Mouse (Mus musculus) forebrain, embryonic 10.5 days (tissue): ENCODE data around the gene Gp1ba. TPM values are rescaled to one million over a fixed set of nuclear protein-coding genes. Genes with fewer than 3 reads are reported as not detected.
A peak's percentile ranks its signal among the peaks of the same experiment; 100 is the strongest.

Experiments
- DNase-seq: peaks from one replicate; pipeline ENCODE4 v3.0.0-alpha.2; 2017; ENCODE audit warnings: low spot score; ENCODE audit errors: extremely low spot score
- H3K27ac ChIP-seq: fragments of 300-500 bp; sonication (generic); 2 replicates; pipeline ENCODE4 v1.5.1; 2016; ENCODE audit warnings: mild to moderate bottlenecking
- H3K27me3 ChIP-seq: fragments of 300-500 bp; sonication (generic); 2 replicates; pipeline ENCODE4 v1.6.1; 2016; ENCODE audit warnings: mild to moderate bottlenecking; ENCODE audit not compliant: poor library complexity, severe bottlenecking
- H3K36me3 ChIP-seq: fragments of 300-500 bp; sonication (generic); replicated peaks from 2 replicates; pipeline ENCODE4 v1.6.1; 2016; ENCODE audit warnings: mild to moderate bottlenecking, moderate library complexity
- H3K4me1 ChIP-seq: fragments of 300-500 bp; sonication (generic); 2 replicates; pipeline ENCODE4 v1.6.1; 2016
- H3K4me3 ChIP-seq: fragments of 300-500 bp; sonication (generic); 2 replicates; pipeline ENCODE4 v1.5.1; 2016; ENCODE audit warnings: mild to moderate bottlenecking, moderate library complexity
- H3K9me3 ChIP-seq: fragments of 300-500 bp; sonication (generic); 2 replicates; pipeline ENCODE4 v1.6.1; 2016; ENCODE audit warnings: mild to moderate bottlenecking, moderate library complexity
- WGBS: fragments of 180-500 bp; shearing (Covaris S2); methylation state at CpG from one replicate; pipeline ENCODE4 v1.1.7; 2016; 5-methylcytosine and 5-hydroxymethylcytosine counted together
- polyA plus RNA-seq: library from polyadenylated mRNA; unstranded; fragments of >200 nt; fragmentation: Nextera tagmentation; extraction: Ambion mirVana; gene quantifications from 2 replicates; pipeline ENCODE4 v1.2.1, GENCODE M21; 2016

Gp1ba gene
- polyA plus RNA-seq, 1 experiment from 2014 or later = 0.56 TPM

DNA sequence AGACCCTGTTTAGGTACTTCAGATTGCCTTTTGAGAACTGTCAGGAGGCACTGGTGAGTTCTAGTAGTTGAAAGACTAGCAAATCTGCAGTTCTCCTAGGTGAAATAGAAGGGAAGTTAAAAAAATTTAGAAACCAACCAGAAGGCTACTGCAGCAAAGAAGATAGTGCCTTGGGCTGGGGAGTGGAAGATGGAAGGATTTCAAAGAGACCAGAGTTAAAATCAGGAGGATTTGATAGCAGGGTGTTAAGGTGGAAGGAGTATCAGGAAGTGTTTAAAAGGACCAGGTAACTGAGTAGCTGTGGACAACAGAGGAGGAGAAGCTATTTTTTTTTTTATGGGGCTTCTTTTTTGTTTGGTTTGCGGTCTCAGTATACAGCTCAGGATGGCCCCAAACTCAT, 1.2 kb upstream of the Gp1ba start:
- H3K27me3 ChIP-seq = no peaks in the 10 kb centered on the region
- 95% methylated on average over 1 of the region's 1 CpGs for WGBS
- H3K4me3 ChIP-seq = no peak overlapping the region
- no peaks in the 10 kb centered on the region for H3K4me1 ChIP-seq
- DNase-seq = no peak
- peaks cover 2% of the 10 kb centered on the region; the same call in 1 of the 2 replicates for H3K36me3 ChIP-seq
- H3K9me3 ChIP-seq = no peaks in the 10 kb centered on the region
- no peak overlapping the region for H3K27ac ChIP-seq

DNA sequence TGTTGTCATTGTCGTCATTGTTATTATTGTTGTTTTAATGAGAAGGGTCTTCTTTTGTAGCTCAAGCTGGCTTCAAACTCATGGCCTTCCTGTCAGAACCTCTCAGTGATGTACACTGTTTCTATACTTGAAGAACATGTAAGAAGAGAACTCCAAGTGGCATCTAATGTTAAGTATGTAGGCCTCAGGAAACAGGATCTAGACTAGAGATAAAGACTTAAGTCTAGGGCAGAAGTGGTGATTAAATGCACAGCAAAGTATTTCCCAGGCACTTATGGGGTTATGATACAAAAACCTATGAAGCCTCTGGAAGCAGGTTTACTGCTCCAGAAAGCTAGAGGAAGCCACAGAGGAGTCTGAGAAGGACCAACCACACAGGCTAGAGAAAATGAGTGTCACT, 629 bp upstream of the Gp1ba start:
- Histone ChIP-seq H3K27ac (no peak overlapping the region), H3K4me1 (no peaks in the 10 kb centered on the region), H3K4me3 (no peak overlapping the region), H3K27me3 (no peaks in the 10 kb centered on the region), H3K9me3 (no peaks in the 10 kb centered on the region), H3K36me3 (peaks cover 7% of the 10 kb centered on the region)
- no peak for DNase-seq
- 83% methylated on average over 1 of the region's 1 CpGs for WGBS

DNA sequence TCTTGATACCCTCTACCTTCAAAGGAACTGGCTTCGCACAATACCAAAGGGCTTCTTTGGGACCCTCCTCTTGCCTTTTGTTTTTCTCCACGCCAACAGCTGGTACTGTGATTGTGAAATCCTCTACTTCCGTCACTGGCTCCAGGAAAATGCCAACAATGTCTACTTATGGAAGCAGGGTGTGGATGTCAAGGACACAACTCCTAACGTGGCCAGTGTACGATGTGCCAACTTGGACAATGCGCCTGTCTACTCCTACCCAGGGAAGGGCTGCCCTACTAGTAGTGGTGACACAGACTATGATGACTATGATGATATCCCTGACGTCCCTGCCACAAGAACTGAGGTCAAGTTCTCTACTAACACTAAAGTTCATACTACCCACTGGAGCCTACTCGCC, 1.1 kb downstream of the Gp1ba start:
- Histone ChIP-seq H3K9me3 (no peaks in the 10 kb centered on the region), H3K36me3 (peaks cover 24% of the 10 kb centered on the region), H3K4me1 (no peaks in the 10 kb centered on the region), H3K27me3 (no peaks in the 10 kb centered on the region), H3K4me3 (no peak overlapping the region), H3K27ac (no peak overlapping the region)
- DNase-seq = no peak
- WGBS = 85% methylated on average over 8 of the region's 8 CpGs

DNA sequence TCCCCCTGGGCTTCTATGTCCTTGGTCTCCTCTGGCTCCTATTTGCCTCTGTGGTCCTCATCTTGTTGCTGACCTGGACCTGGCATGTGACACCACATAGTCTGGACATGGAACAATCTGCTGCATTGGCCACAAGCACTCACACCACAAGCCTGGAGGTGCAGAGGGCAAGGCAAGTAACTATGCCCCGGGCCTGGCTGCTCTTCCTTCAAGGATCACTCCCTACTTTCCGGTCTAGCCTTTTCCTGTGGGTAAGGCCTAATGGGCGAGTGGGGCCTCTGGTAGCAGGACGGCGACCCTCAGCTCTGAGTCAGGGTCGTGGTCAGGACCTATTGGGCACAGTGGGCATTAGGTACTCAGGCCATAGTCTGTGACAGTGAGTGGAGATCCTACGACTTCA, 2.3 kb downstream of the Gp1ba start:
- H3K4me1 ChIP-seq = peaks cover 12% of the 10 kb centered on the region
- no peak overlapping the region for H3K4me3 ChIP-seq
- 86% methylated on average over 7 of the region's 7 CpGs for WGBS
- no peak for DNase-seq
- H3K9me3 ChIP-seq = no peaks in the 10 kb centered on the region
- no peak overlapping the region for H3K27ac ChIP-seq
- peaks cover 34% of the 10 kb centered on the region for H3K36me3 ChIP-seq
- no peaks in the 10 kb centered on the region for H3K27me3 ChIP-seq

DNA sequence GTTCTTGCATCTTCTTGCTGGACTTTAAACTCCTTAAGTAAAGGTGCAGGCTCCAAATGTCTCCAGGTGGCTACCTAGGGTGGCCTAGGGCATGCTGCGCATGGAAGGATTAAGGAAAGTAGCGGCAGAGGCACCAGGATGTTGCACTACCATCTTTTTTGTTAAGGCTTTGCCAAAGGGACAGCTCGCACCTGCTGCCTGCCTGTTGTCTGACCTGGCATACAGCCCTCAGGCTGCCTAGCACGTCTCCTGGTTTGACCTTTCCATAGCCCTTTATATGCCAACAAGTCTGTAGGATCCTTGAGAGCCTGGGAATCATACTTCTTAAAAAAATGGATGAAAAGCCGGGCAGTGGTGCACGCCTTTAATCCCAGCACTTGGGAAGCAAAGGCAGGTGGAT, 4.1 kb downstream of the Gp1ba start:
- Histone ChIP-seq H3K27me3 (no peaks in the 10 kb centered on the region), H3K9me3 (no peaks in the 10 kb centered on the region), H3K27ac (no peak overlapping the region), H3K4me3 (no peak overlapping the region), H3K36me3 (peaks cover 34% of the 10 kb centered on the region), H3K4me1 (peaks cover 23% of the 10 kb centered on the region)
- WGBS = 95% methylated on average over 6 of the region's 6 CpGs
- no peak for DNase-seq

DNA sequence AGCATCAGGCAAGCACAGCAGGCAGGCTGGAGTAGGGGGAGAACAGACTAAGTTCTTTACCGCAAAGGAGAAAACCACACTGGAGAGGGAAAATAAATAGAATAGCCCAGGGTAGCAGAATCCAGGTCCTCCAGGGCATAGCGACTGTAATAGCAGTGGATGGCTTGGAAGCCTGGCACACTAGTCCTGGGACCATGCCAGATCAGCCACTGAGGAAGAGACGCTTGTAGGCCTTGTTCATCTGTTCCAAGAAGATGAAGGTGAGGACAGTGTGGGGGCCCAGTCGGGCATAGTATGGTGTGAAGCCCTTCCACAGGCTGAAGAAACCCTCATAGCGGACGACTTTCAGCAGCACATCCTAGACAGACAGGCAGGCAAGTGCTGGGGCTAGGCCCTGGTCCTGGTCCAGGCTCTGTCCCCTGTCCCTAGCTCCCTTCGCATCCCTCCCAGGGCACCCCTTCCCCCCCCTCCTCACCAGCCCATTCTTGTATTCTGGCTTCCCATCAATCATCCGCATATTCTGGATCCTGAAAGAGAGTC, 5.7 kb downstream of the Gp1ba start:
- 94% methylated on average over 8 of the region's 8 CpGs for WGBS
- peaks cover 39% of the 10 kb centered on the region for H3K4me1 ChIP-seq
- no peak for DNase-seq
- no peak overlapping the region for H3K27ac ChIP-seq
- peaks cover 48% of the 10 kb centered on the region for H3K36me3 ChIP-seq
- no peaks in the 10 kb centered on the region for H3K9me3 ChIP-seq
- H3K27me3 ChIP-seq = no peaks in the 10 kb centered on the region
- 0 out of 2 replicates have a peak overlapping the region, but pooled peaks have one; percentile 84 for H3K4me3 ChIP-seq

DNA sequence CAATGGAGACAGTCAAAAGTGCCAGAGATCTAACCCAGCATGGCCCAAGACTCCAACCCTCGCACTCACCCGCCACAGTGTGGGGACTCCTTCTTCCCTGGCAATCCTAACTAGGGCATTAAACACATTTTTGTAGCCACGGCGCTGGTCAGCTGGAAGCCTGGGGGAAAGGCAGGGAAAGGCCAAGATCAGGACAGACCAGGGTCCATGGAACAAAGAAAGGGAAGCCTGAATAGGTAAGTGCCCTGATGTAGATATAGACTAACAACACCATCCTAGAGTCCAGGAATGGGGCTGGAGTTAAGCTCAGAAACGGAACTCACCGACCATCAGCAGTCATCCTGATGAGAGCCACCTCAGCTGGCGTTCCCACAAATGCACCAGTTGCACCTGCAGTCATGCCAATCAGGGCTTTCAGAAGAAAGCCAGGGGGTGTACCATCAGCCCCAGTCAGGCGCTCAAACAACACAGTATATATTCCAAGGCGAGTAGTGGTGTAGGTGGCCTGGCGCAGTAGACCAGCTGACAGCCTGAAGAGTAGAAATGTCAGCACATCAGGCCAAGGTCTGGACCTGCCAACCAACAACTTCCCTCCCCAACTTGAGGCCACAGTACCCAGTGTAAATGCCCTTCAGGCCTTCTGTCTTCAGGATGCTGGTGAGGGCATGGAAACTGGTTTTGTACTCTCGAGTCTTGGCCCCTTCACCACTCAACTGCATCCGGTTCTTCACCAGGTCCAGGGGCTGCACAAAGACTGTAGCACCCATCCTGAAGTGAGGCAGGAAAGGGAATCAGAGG, 6.7 kb downstream of the Gp1ba start:
- Histone ChIP-seq H3K9me3 (no peaks in the 10 kb centered on the region), H3K27me3 (no peaks in the 10 kb centered on the region), H3K4me3 (peak overlapping the region; percentile 84), H3K4me1 (peaks cover 43% of the 10 kb centered on the region), H3K36me3 (peaks cover 59% of the 10 kb centered on the region), H3K27ac (peak overlapping the region; percentile 95)
- 91% methylated on average over 12 of the region's 12 CpGs for WGBS
- no peak for DNase-seq

DNA sequence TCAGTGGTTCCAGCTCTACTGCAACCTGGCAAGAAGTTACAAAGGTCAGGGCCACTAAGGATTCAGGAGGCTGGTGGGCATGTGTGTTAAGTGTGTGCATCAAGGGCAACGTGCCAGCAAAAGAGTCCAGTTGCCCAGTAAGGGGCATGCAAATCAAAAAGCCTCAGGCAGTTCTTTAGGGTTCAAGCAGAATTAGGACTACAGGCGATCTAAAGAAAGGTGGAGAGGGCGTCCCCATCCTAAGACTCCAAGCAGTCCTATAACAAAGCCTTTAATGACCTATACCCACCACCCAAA, 7.3 kb downstream of the Gp1ba start:
- no peak for DNase-seq
- peaks cover 48% of the 10 kb centered on the region for H3K4me1 ChIP-seq
- H3K4me3 ChIP-seq = peak overlapping the region; percentile 84
- no peaks in the 10 kb centered on the region for H3K9me3 ChIP-seq
- 18% methylated on average over 3 of the region's 3 CpGs for WGBS
- peaks cover 64% of the 10 kb centered on the region for H3K36me3 ChIP-seq
- H3K27ac ChIP-seq = peak overlapping the region; percentile 95
- no peaks in the 10 kb centered on the region for H3K27me3 ChIP-seq

DNA sequence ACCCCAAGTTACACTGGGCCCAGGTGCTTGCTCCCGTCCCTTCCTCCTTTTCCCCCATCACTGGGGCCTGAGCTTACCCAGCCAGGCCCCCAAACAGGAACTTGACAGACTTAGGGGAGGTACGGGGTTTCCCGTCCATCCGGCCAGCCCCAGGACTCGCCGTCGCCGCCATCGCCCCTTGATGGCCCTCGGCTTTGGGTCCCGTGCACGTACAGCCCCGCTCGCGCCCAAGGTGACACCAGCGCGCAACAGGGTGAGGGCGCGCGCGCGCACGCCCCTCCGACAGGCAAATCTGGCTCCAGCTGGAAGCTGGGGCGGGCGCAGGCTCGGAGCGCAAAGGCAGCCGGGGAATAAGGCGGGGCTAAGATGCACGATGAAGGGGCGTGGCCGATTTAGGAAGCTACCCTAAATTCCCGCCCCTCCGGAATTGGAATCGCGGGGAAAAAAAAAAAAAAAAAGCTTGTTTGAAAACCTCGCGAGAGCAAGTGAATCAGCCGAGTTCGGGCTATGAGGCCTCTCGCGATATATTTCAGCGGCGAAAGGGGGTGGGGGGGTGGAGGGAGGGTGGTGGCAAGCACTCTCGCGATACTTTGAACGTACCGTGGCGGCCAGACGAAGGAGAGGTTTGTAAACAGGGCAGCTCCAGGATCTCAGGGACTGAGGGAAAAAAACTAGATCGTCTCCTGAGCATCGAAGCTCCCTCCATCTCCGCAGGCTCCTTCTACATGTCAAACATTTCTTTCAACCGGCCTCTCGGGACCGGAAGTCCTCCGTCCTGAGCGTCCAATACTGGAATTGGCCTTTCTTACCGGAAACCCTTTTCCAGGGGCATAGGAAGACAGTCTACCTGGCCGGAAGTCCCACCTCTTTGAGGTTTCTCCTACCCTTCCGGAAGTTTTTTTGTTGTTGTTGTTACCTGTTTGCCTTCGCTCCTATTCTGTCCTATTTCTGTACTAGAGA, 8.0 kb downstream of the Gp1ba start, which contains the start of the genes Rnf167 and Slc25a11:
TSS of gene Rnf167 (plus strand) at position 545 of the 960 bp plus-strand sequence.
TSS of gene Slc25a11 (minus strand) at position 789 of the 960 bp plus-strand sequence.
- under 1% methylated on average over 63 of the region's 63 CpGs for WGBS
- no peaks in the 10 kb centered on the region for H3K9me3 ChIP-seq
- peaks cover 56% of the 10 kb centered on the region for H3K4me1 ChIP-seq
- peaks cover 72% of the 10 kb centered on the region for H3K36me3 ChIP-seq
- peak within 1 kb of the TSS; percentile 84 for H3K4me3 ChIP-seq
- H3K27me3 ChIP-seq = no peaks in the 10 kb centered on the region
- peak; percentile 97 for DNase-seq
- H3K27ac ChIP-seq = peak within 1 kb of the TSS; percentile 95

DNA sequence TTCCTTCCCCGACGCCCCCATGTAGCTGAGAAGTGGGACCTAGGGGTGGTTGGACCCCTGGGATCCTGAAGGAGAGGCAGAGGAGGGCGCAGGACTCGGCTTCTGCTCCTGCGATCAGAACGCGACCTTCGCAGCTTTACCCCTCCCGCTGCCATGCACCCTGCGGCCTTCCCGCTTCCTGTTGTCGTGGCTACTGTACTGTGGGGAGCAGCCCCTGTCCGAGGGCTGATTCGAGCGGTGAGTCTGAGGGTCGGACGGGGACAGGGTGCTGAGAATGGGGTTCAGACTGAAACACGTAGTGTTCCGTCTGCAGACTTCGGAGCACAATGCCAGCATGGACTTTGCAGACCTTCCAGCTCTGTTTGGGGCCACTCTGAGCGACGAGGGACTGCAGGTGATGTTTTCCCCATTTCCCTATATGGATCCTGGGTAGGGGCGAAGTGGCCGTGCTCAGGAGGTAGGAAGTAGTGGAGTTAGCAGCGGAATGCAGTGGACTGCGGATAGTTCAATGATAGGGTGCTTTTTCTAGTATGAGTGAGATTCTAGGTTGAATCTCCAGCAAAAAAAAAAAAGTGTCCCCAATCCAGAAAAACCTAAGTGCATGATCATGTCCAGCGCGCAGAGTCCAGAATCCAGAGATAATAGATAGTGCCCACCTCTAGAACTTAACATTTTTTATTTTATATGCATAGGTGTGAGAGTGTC, 8.9 kb downstream of the Gp1ba start:
- Histone ChIP-seq H3K27me3 (no peaks in the 10 kb centered on the region), H3K27ac (peak overlapping the region; percentile 95), H3K9me3 (no peaks in the 10 kb centered on the region), H3K4me1 (peaks cover 65% of the 10 kb centered on the region), H3K36me3 (peaks cover 78% of the 10 kb centered on the region), H3K4me3 (peak overlapping the region; percentile 84)
- DNase-seq = no peak
- 5% methylated on average over 28 of the region's 28 CpGs for WGBS

DNA sequence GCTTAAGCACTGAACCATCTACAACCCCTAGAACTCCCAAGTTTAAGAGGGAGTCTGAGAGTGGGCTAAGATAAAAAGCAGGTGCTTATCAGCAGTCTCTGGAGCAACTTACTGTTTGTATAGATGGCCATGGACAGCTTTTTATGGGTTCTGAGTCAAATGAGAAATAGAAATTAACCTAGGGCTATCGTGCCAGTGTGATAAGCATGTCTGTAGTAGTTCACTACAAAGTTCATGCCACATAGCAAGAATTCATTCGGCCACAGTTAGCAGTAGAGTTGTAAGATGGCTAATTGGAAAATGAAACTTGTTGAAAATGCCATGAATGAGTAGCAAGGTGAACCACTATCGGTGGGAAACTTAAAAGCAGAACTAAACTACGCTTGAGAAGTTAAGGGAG, 9.6 kb downstream of the Gp1ba start:
- Histone ChIP-seq H3K27ac (no peak overlapping the region), H3K4me3 (peak overlapping the region; percentile 84), H3K36me3 (peaks cover 75% of the 10 kb centered on the region), H3K27me3 (no peaks in the 10 kb centered on the region), H3K4me1 (peaks cover 69% of the 10 kb centered on the region), H3K9me3 (no peaks in the 10 kb centered on the region)
- DNase-seq = no peak
- WGBS = 84% methylated on average over 4 of the region's 4 CpGs

DNA sequence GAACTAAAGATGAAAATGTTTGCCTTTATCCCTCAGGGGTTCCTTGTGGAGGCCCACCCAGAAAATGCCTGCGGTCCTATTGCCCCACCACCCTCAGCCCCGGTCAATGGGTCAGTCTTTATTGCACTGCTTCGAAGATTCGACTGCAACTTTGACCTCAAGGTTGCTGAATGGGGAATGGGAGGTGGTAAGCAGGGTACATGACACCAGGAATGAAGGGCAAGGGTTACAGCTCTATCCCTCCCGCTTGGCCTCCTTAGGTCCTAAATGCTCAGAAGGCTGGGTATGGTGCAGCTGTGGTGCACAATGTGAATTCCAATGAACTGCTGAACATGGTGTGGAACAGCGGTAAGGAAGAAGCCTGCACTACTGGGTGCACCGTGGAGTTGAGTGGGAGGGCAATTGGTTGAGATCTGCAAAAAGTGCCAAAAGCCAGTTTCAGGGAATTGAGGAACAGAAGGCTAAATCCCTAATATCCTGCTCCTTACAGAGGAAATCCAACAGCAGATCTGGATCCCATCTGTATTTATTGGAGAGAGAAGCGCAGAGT, 10.3 kb downstream of the Gp1ba start:
- WGBS = 86% methylated on average over 8 of the region's 8 CpGs
- DNase-seq = no peak
- no peak overlapping the region for H3K27ac ChIP-seq
- peaks cover 68% of the 10 kb centered on the region for H3K36me3 ChIP-seq
- peaks cover 69% of the 10 kb centered on the region for H3K4me1 ChIP-seq
- H3K9me3 ChIP-seq = no peaks in the 10 kb centered on the region
- peak overlapping the region; percentile 84 for H3K4me3 ChIP-seq
- no peaks in the 10 kb centered on the region for H3K27me3 ChIP-seq
